Mouse (Mus musculus) brain, embryonic 14.5 days (tissue): ENCODE data around the gene 2210407C18Rik. TPM values are rescaled to one million over a fixed set of nuclear protein-coding genes. Genes with fewer than 3 reads are reported as not detected.

Experiments
- DNase-seq: peaks from one replicate; pipeline ENCODE4 v3.0.0-alpha.2; 2011; ENCODE audit warnings: low read depth
- CTCF ChIP-seq: fragments of 200-500 bp; IDR thresholded peaks from 2 replicates; pipeline ENCODE4 v1.5.1; 2012; ENCODE audit warnings: inconsistent platforms, mild to moderate bottlenecking, moderate library complexity, borderline replicate concordance; ENCODE audit not compliant: insufficient read depth, insufficient read length; ENCODE audit errors: extremely low read depth
- POLR2A ChIP-seq: fragments of 200-500 bp; IDR thresholded peaks from 2 replicates; pipeline ENCODE4 v1.6.1; 2012; ENCODE audit warnings: mild to moderate bottlenecking, inconsistent platforms, borderline replicate concordance; ENCODE audit not compliant: poor library complexity, insufficient read depth, insufficient read length, severe bottlenecking; ENCODE audit errors: extremely low read depth
- polyA plus RNA-seq: library from polyadenylated mRNA; depleted of rRNA; stranded (reverse); fragments of >200 nt; gene quantifications from 2 replicates; pipeline ENCODE4 v1.2.3, GENCODE M21; 2012; rRNA removed

2210407C18Rik gene
- polyA plus RNA-seq: not detected in 2 replicates

DNA sequence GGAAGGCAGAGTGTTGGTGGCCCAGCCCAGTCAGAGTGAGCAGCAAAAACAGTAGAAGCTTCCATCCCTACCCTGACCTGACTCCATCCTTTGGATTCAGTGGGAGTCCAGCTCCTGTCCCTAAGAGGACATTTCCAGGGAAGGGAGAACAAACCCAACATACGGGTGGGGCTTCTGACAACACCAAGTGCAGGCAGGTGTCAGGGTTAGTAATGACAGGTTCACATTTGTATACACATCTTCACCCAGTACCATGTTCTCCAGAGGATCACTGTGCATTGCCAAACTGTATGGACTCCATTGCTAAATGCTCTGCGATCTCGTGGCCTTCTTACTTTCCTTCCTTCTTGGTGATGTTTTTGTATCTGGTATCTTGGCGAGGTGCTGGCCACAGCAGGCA is at the start of gene 2210407C18Rik:
2210407C18Rik (minus strand) TSS at position 101 of the 400 bp plus-strand sequence.
- DNase-seq: no peak
- TF ChIP-seq CTCF (no peak), POLR2A (no peak)

DNA sequence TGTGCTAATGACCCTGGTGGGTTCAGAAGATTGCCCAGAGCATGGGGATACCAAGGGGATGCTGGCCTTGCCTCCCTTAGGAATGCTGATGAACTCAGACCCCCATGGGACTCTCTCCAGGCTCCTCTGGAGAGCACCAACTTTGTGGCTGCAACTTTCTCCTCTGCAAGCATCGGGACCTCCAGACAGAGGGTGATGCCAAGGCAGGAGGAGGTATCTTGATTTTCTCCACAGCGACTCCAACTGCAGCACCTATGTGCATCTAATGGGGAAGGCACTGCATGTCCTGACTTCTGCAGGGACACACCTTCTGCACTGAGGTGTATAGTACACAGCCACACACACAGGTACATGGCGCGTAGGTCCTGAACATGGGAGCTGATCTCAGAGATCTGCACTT is 42.7 kb upstream of the 2210407C18Rik start, which contains the start of gene Olfr322:
Olfr322 (plus strand) TSS at position 187 of the 400 bp plus-strand sequence.
- DNase-seq: no peak
- TF ChIP-seq POLR2A (no peak), CTCF (no peak)

DNA sequence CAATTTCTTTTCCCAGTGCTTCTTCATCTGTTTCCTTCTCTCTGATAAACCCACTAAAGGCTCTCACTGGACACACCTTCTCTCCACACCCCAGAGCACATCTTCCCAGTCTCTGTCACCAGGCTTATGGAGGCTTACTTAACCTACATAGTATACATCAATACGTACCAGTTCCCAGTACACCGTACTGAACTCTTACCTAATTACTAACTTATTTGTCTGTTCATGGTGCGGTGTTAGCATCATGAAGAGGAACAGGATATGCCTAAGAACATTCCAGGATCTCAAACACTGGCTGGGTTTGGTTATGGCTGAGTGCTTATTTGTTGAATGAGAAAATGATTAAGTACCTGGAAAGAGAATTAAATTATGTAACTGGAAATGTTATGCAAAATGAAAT is 39.3 kb upstream of the 2210407C18Rik start:
- TF ChIP-seq POLR2A: no peak
- no peak for TF ChIP-seq CTCF
- DNase-seq: no peak

- TF ChIP-seq POLR2A (no peak), CTCF (peak; percentile 56; the same call in 1 of the 2 replicates)
- DNase-seq: peak; percentile 22
Observed at GRCm38 (mm10) chr11:58643350-58643749, 27.5 kb upstream of the 2210407C18Rik start.

DNA sequence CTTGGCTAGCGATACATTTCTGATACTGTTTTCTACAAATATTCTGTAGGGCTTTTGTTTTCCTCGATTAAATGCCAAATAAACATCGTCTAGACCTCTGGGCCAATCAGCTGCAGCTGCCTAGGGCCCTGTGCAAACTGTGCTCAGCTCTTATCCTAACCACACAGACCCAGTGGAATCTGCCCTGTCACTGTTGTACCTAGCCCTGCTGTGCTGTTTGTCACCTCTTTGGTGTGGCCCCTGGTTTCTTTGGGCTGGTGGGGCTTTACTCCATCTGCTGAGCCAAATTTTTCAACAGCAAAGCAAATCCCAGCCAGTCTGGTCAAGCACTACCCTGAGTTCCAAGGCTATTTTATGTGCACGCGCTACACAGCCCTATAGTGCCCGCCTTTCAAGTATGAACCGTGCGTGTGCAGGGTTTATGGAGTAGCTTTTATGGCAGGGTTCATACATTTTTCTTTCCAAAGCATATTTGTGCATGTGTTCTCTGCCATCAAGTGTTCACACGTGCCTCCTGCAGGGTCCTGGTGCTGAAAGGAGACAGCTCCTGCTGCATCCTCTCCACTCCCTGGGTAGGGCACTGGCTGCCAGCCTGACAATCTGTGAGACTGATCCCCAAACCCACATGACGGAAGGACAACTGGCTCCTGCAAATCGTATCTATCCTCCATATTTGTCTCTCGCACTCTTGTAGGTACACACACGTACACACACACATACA is 25.9 kb upstream of the 2210407C18Rik start:
- TF ChIP-seq CTCF (no peak), POLR2A (no peak)
- peak; percentile 22 for DNase-seq

- no peak for TF ChIP-seq CTCF
- no peak for TF ChIP-seq POLR2A
- no peak for DNase-seq
Observed at GRCm38 (mm10) chr11:58641057-58641456, 25.2 kb upstream of the 2210407C18Rik start.

- DNase-seq: peak; percentile 40
- no peak for TF ChIP-seq POLR2A
Observed at GRCm38 (mm10) chr11:58640272-58640867, 24.5 kb upstream of the 2210407C18Rik start, which contains the start of gene Trim58. Gene Trim58, plus strand, starts transcription at chr11:58640465.

DNA sequence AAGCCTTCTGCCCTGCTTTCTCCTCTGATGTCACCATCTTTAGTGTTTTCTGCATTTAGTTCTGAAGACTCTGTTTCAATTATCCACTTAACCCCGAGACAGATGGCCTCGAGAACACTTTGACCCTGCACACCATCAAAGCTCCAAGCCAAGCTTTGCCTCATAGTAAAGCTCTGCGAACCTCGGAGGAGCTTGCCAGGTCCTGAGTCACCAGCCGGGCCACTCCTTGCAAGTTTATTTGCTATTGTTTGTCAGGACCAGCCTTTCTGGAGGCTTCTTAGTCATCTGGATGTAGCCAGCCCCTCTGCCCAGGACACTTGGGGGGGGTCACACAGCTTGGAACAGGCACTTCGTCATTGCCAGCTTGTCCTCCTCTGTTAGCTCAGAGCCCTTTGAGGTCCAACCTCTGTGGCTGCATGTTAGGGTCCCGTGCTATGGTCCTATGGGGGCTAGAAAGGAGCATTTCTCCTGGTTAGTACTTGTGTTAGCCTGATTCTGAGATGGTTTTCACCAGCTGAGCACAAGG is 22.4 kb upstream of the 2210407C18Rik start:
- no peak for DNase-seq
- TF ChIP-seq POLR2A (no peak), CTCF (no peak)

GRCm38 (mm10) chr11:58636376-58636977 is 20.6 kb upstream of the 2210407C18Rik start:
- TF ChIP-seq POLR2A: no peak
- TF ChIP-seq CTCF: peak; percentile 90
- peak; percentile 66 for DNase-seq

DNA sequence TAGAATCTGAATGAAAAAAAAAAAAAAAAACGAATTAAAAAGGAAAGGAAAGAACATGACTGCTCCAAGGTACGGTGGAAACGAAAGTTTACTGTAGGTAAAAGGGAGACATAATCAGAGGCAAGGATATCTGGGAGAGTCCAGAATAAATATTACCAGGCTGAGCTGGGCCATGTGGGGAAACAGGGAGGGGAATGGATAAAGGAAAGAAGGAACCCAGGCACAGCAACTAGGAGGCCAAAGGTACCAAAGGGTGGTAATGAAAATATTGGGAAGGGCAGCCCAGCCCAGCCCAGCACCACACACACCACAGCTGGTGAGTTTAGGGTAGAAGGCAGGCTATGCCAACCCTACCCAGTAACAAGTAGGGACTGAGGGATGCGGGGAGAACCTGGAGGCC is 19.0 kb upstream of the 2210407C18Rik start:
- DNase-seq: no peak
- no peak for TF ChIP-seq CTCF
- TF ChIP-seq POLR2A: no peak

DNA sequence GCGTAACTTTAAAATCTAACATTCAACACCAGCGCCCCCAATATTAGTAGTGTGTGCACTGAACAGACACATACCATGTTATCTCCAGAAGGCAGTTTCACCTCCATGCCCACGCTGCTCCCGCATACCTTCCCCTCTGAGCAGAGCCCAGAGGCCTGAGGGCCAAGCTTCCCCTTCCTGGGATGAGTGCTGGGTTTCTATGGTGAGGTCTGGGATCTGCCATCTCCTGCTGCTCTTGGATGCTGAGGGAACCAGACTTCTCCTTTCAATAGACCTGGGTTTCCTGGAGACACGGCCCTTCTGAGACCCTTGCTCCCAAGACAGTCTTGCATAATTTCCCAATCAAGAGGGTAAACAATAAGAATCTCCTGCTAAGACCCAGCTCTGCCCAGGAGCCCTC is 14.5 kb upstream of the 2210407C18Rik start, which contains the start of gene Olfr323:
Olfr323 (minus strand) TSS at position 101 of the 400 bp plus-strand sequence.
- TF ChIP-seq POLR2A (no peak), CTCF (no peak)
- DNase-seq: no peak

DNA sequence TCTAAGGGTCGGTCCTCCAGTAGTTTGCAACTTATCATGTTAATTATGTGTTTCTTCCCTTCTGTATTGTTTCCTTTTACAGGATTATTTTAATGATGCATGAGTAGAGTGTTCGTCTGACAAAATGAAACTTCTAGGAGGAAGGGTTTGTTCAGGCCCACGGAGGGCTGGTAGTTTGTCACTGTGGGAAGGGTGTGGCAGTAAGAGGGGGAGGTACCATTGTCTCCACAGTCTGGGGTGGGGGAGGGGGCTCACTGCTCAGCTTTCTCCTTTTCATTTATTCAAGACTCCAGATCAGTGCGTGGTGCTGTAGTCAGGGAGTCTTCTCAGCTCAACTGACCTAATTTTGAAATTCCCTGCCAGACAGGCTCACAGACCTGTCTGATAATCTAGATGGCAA is 10.3 kb upstream of the 2210407C18Rik start:
- no peak for DNase-seq

GRCm38 (mm10) chr11:58618793-58619192 is 2.9 kb upstream of the 2210407C18Rik start:
- DNase-seq: peak; percentile 31
- TF ChIP-seq POLR2A (no peak), CTCF (no peak)

More for the DNA sequence above, 10.3 kb upstream of the 2210407C18Rik start:
- TF ChIP-seq POLR2A (no peak), CTCF (no peak)
